ENCODE assay signal across 9 mouse cellular contexts in the genomic region with DNA sequence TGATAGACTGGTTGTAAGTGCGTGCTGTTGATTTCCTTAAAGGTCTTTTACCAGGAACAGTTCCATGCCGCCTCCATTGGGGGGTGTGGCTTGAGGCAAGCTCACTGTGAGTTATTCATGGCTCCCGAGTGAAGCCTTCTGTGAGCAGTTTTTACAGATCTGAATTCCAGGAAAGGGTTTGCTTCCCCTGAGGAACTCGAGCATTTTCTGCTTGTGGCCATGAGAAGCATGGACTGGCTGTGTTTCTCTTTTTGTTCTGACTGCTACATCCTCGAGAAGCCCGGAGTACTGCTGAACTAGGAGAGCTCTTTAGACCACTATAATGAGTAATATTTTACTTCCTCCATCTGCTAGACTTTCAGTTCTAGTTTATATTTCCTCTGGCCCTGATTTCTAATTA.
A peak's percentile ranks its signal among the peaks of the same experiment; 100 is the strongest.
DNase-seq lines count a peak whose midpoint lies in the region; ATAC-seq lines count a peak whose summit lies in the region.
"Had no signal": no experiment of that assay in that cellular context is flagged by ENCODE, and none has a peak within 500 bp of the region (broad histone marks: within the 10 kb centered on the region; RNA-seq: fewer than 3 reads in every experiment).

No protein-coding gene starts in this region.

- peaks cover 58% of the 10 kb centered on the region for H3K4me1 ChIP-seq in limb, embryonic 13.5 days

- peak overlapping the region; percentile 76 for H3K27ac ChIP-seq in limb, embryonic 13.5 days
- H3K27ac ChIP-seq: liver, embryonic 14.5 days had no signal

- 14% methylated on average over 6 of the region's 6 CpGs for WGBS in limb, embryonic 13.5 days

- no peak overlapping the region for H3K4me2 ChIP-seq in limb, embryonic 13.5 days (replicated peaks)

- no peak overlapping the region for H3K9ac ChIP-seq in limb, embryonic 13.5 days
- H3K9ac ChIP-seq: liver, embryonic 14.5 days had no signal

- no peak for ATAC-seq in limb, embryonic 13.5 days (ENCODE audit: low FRiP score, low read depth)
- no peak for ATAC-seq in erythroid progenitor cell, adult 5-6 weeks (replicated peaks; ENCODE audit: low FRiP score, poor library complexity, severe bottlenecking)

- no peaks in the 10 kb centered on the region for H3K27me3 ChIP-seq in limb, embryonic 13.5 days

- no peaks in the 10 kb centered on the region for H3K9me3 ChIP-seq in limb, embryonic 13.5 days

- H3K36me3 ChIP-seq in limb, embryonic 13.5 days = no peaks in the 10 kb centered on the region

- no peak overlapping the region for H3K4me3 ChIP-seq in limb, embryonic 13.5 days

- intact Hi-C loops in heart, postnatal 25 days (cut with DNase I) = no loop called here

- DNase-seq in adrenal gland, adult 2 months = peak; percentile 33
- DNase-seq in adrenal gland, postnatal 4 days (ENCODE audit: low spot score in 2 of 2) = no peak
- DNase-seq in thymus, postnatal 14 days = peak; percentile 9
- DNase-seq in thymus, postnatal 0 days (ENCODE audit: low spot score) = no peak
- DNase-seq in heart, postnatal 25 days (ENCODE audit: low spot score) = peak; percentile 19
- DNase-seq in neural tube, embryonic 10.5 days (ENCODE audit: extremely low spot score, low spot score) = no peak

Comparison
In these comparisons a context has a peak if more than half of its experiments do, and no peak if none do; other contexts are left out.
1. DNase-seq: peak in adrenal gland, adult 2 months (single experiment), thymus, postnatal 14 days (single experiment) and heart, postnatal 25 days (single experiment); none in adrenal gland, postnatal 4 days (0 of 2), thymus, postnatal 0 days (single experiment) and neural tube, embryonic 10.5 days (single experiment).